In genomic region chr7:143008370-143008926, GRCm38 (mm10) we compare ENCODE assay signal across 8 mouse cellular contexts. TPM values are rescaled to one million over a fixed set of nuclear protein-coding genes. Genes with fewer than 3 reads are reported as not detected.
A peak's percentile ranks its signal among the peaks of the same experiment; 100 is the strongest.
DNase-seq lines count a peak whose midpoint lies in the region; ATAC-seq and TF ChIP-seq lines count a peak whose summit lies in the region.

No protein-coding gene starts in this region.

- H3K4me1 ChIP-seq in testis, adult 2 months (ENCODE audit: control insufficient read depth, insufficient read depth, low read length), result peaks cover 10% of the 10 kb centered on the region
- 0 out of 2 replicates have a peak, but pooled peaks cover 4% of the 10 kb centered on the region for H3K4me1 ChIP-seq in forebrain, embryonic 11.5 days (replicated peaks; ENCODE audit: control insufficient read depth, insufficient read depth, low read length)
- peaks cover 18% of the 10 kb centered on the region for H3K4me1 ChIP-seq in hindbrain, embryonic 12.5 days
- peaks cover 58% of the 10 kb centered on the region for H3K4me1 ChIP-seq in limb, embryonic 15.5 days
- 0 out of 2 replicates have a peak, but pooled peaks cover 2% of the 10 kb centered on the region for H3K4me1 ChIP-seq in midbrain, embryonic 16.5 days (ENCODE audit: control insufficient read depth, insufficient read depth, low read length)

- no peaks in the 10 kb centered on the region for H3K36me3 ChIP-seq in testis, adult 2 months (ENCODE audit: control insufficient read depth, insufficient read depth, low read length)
- no peaks in the 10 kb centered on the region for H3K36me3 ChIP-seq in forebrain, embryonic 11.5 days (ENCODE audit: control insufficient read depth, insufficient read depth, low read length)
- no peaks in the 10 kb centered on the region for H3K36me3 ChIP-seq in hindbrain, embryonic 12.5 days
- H3K36me3 ChIP-seq in limb, embryonic 15.5 days, result no peaks in the 10 kb centered on the region
- no peaks in the 10 kb centered on the region for H3K36me3 ChIP-seq in midbrain, embryonic 16.5 days (ENCODE audit: control insufficient read depth, insufficient read depth, low read length)

- H3K27ac ChIP-seq in testis, adult 2 months (ENCODE audit: control insufficient read depth, insufficient read depth, low read depth, low read length), result peak overlapping the region; percentile 50
- no peak overlapping the region for H3K27ac ChIP-seq in forebrain, embryonic 11.5 days (ENCODE audit: low read depth, low read length)
- H3K27ac ChIP-seq in hindbrain, embryonic 12.5 days, result peak overlapping the region; percentile 64
- H3K27ac ChIP-seq in limb, embryonic 15.5 days, result peak overlapping the region; percentile 98
- H3K27ac ChIP-seq in midbrain, embryonic 16.5 days (ENCODE audit: low read length), result peak overlapping the region; percentile 39; the same call in 1 of the 2 replicates

- H3K9me3 ChIP-seq in forebrain, embryonic 11.5 days (ENCODE audit: control insufficient read depth, low read length), result no peaks in the 10 kb centered on the region
- no peaks in the 10 kb centered on the region for H3K9me3 ChIP-seq in hindbrain, embryonic 12.5 days (replicated peaks)
- no peaks in the 10 kb centered on the region for H3K9me3 ChIP-seq in limb, embryonic 15.5 days
- H3K9me3 ChIP-seq in midbrain, embryonic 16.5 days (replicated peaks; ENCODE audit: control insufficient read depth, low read length, poor library complexity, severe bottlenecking), result no peaks in the 10 kb centered on the region

- TF ChIP-seq CTCF in testis, adult 2 months (IDR thresholded peaks at IDR 0.05; ENCODE audit: control insufficient read depth, insufficient read depth, insufficient replicate concordance, low read depth, low read length), result no peak

- ATAC-seq in forebrain, embryonic 11.5 days (replicated peaks; ENCODE audit: low FRiP score), result peak; percentile 42
- ATAC-seq in hindbrain, embryonic 12.5 days (ENCODE audit: low FRiP score), result 0 out of 2 replicates have a peak, but pooled peaks have one; percentile 14
- peak; percentile 79 for ATAC-seq in limb, embryonic 15.5 days (ENCODE audit: insufficient number of reproducible peaks, low FRiP score, low TSS enrichment, low read depth)
- ATAC-seq in midbrain, embryonic 16.5 days, result peak; percentile 21; the same call in 1 of the 2 replicates

- H3K27me3 ChIP-seq in testis, adult 2 months (ENCODE audit: control insufficient read depth, insufficient read depth, low read length), result no peaks in the 10 kb centered on the region
- H3K27me3 ChIP-seq in forebrain, embryonic 11.5 days (ENCODE audit: control insufficient read depth, insufficient read depth, low read length), result no peaks in the 10 kb centered on the region
- H3K27me3 ChIP-seq in hindbrain, embryonic 12.5 days, result no peaks in the 10 kb centered on the region
- H3K27me3 ChIP-seq in limb, embryonic 15.5 days, result no peaks in the 10 kb centered on the region
- no peaks in the 10 kb centered on the region for H3K27me3 ChIP-seq in midbrain, embryonic 16.5 days (ENCODE audit: control insufficient read depth, insufficient read depth, low read depth, low read length)

- DNase-seq in testis, postnatal 10 days (ENCODE audit: low spot score), result no peak
- DNase-seq in forebrain, embryonic 11.5 days (ENCODE audit: low spot score), result no peak
- DNase-seq in thymus, postnatal 4 days, result peak; percentile 70
- DNase-seq in right cerebral cortex, postnatal 4 days, result no peak

- H3K9ac ChIP-seq in forebrain, embryonic 11.5 days (ENCODE audit: low read length), result 0 out of 2 replicates have a peak overlapping the region, but pooled peaks have one; percentile 9
- H3K9ac ChIP-seq in hindbrain, embryonic 12.5 days, result no peak overlapping the region
- no peak overlapping the region for H3K9ac ChIP-seq in limb, embryonic 15.5 days
- no peak overlapping the region for H3K9ac ChIP-seq in midbrain, embryonic 16.5 days (ENCODE audit: low read depth, low read length)

- H3K4me3 ChIP-seq in testis, adult 2 months (ENCODE audit: control insufficient read depth, low read depth, low read length), result no peak overlapping the region
- H3K4me3 ChIP-seq in forebrain, embryonic 11.5 days (ENCODE audit: low read depth, low read length), result no peak overlapping the region
- no peak overlapping the region for H3K4me3 ChIP-seq in hindbrain, embryonic 12.5 days
- peak overlapping the region; percentile 11; the same call in 1 of the 2 replicates for H3K4me3 ChIP-seq in limb, embryonic 15.5 days
- H3K4me3 ChIP-seq in midbrain, embryonic 16.5 days (ENCODE audit: low read depth, low read length), result no peak overlapping the region

- WGBS in forebrain, embryonic 11.5 days, result 73% methylated on average over 8 of the region's 8 CpGs
- 67% methylated on average over 8 of the region's 8 CpGs for WGBS in hindbrain, embryonic 12.5 days
- 19% methylated on average over 8 of the region's 8 CpGs for WGBS in limb, embryonic 15.5 days
- 66% methylated on average over 8 of the region's 8 CpGs for WGBS in midbrain, embryonic 16.5 days

- TF ChIP-seq POLR2A in testis, adult 2 months (IDR thresholded peaks at IDR 0.05; ENCODE audit: control insufficient read depth, low read depth, low read length), result no peak

- H3K4me2 ChIP-seq in forebrain, embryonic 11.5 days (ENCODE audit: low read depth, low read length, severe bottlenecking), result 0 out of 2 replicates have a peak overlapping the region, but pooled peaks have one; percentile 3
- no peak overlapping the region for H3K4me2 ChIP-seq in hindbrain, embryonic 12.5 days (replicated peaks)
- peak overlapping the region; percentile 21; the same call in 1 of the 2 replicates for H3K4me2 ChIP-seq in limb, embryonic 15.5 days
- H3K4me2 ChIP-seq in midbrain, embryonic 16.5 days (ENCODE audit: low read length), result no peak overlapping the region

RNA-seq across cellular contexts. Expression of gene Tspan32, which starts 3.6 kb away (rescaled TPM):
- polyA plus RNA-seq in testis, adult 2 months (2012; rRNA removed), result 0.10 and 0.17 TPM in 2 replicates
- polyA plus RNA-seq in forebrain, embryonic 11.5 days (2014; fragmentation: Nextera tagmentation; extraction: Ambion mirVana), result 4.2 and 5.3 TPM in 2 replicates
- 2.2 and 2.8 TPM in 2 replicates for polyA plus RNA-seq in hindbrain, embryonic 12.5 days (2016; fragmentation: Nextera tagmentation; extraction: Ambion mirVana)
- 7.2 and 8.3 TPM in 2 replicates for polyA plus RNA-seq in limb, embryonic 15.5 days (2015; fragmentation: Nextera tagmentation; extraction: Ambion mirVana)
- 0.30 and 0.48 TPM in 2 replicates for polyA plus RNA-seq in midbrain, embryonic 16.5 days (2015; fragmentation: Nextera tagmentation; extraction: Ambion mirVana)

RNA-seq across cellular contexts. Expression of gene Ascl2, which starts 39.4 kb away (rescaled TPM):
- 1.0 and 1.2 TPM in 2 replicates for polyA plus RNA-seq in testis, adult 2 months (2012; rRNA removed)
- polyA plus RNA-seq in forebrain, embryonic 11.5 days (2014; fragmentation: Nextera tagmentation; extraction: Ambion mirVana), result 0.12 and 0.49 TPM in 2 replicates
- polyA plus RNA-seq in hindbrain, embryonic 12.5 days (2016; fragmentation: Nextera tagmentation; extraction: Ambion mirVana), result 0.41 and 0.56 TPM in 2 replicates
- polyA plus RNA-seq in limb, embryonic 15.5 days (2015; fragmentation: Nextera tagmentation; extraction: Ambion mirVana), result 1.8 TPM in 2 replicates
- 0.39 and 0.55 TPM in 2 replicates for polyA plus RNA-seq in midbrain, embryonic 16.5 days (2015; fragmentation: Nextera tagmentation; extraction: Ambion mirVana)

RNA-seq across cellular contexts. Expression of gene Cd81, which starts 44.1 kb away (rescaled TPM):
- 63.3 and 78.4 TPM in 2 replicates for polyA plus RNA-seq in testis, adult 2 months (2012; rRNA removed)
- 216 and 246 TPM in 2 replicates for polyA plus RNA-seq in forebrain, embryonic 11.5 days (2014; fragmentation: Nextera tagmentation; extraction: Ambion mirVana)
- polyA plus RNA-seq in hindbrain, embryonic 12.5 days (2016; fragmentation: Nextera tagmentation; extraction: Ambion mirVana), result 251 and 261 TPM in 2 replicates
- 692 and 762 TPM in 2 replicates for polyA plus RNA-seq in limb, embryonic 15.5 days (2015; fragmentation: Nextera tagmentation; extraction: Ambion mirVana)
- polyA plus RNA-seq in midbrain, embryonic 16.5 days (2015; fragmentation: Nextera tagmentation; extraction: Ambion mirVana), result 364 and 411 TPM in 2 replicates

Comparison
In these comparisons a context has a peak if more than half of its experiments do, and no peak if none do; other contexts are left out.
1. ATAC-seq: peak in every context shown above with its lines; median percentile 79 in limb, embryonic 15.5 days; 42 in forebrain, embryonic 11.5 days; 21 in midbrain, embryonic 16.5 days; 14 in hindbrain, embryonic 12.5 days.
2. H3K4me2 ChIP-seq: peak in forebrain, embryonic 11.5 days (single experiment) and limb, embryonic 15.5 days (single experiment); none in hindbrain, embryonic 12.5 days (single experiment) and midbrain, embryonic 16.5 days (single experiment).